Mouse (Mus musculus) kidney, embryonic 15.5 days (tissue): ENCODE results near the gene Tbkbp1. TPM values are rescaled to one million over a fixed set of nuclear protein-coding genes. Genes with fewer than 3 reads are reported as not detected.

Source experiments
- ATAC-seq: fragments of 200-750 bp; cut with Nextera tagmentation; replicated peaks from 2 replicates; pipeline ENCODE4 v1.8.0; 2017; ENCODE audit warnings: moderate TSS enrichment; ENCODE audit not compliant: low FRiP score
- H3K27ac ChIP-seq: fragments of 300-500 bp; sonication (generic); 2 replicates; pipeline ENCODE4 v1.5.1; 2015; ENCODE audit warnings: mild to moderate bottlenecking, inconsistent platforms
- H3K27me3 ChIP-seq: fragments of 300-500 bp; sonication (generic); 2 replicates; pipeline ENCODE4 v1.6.1; 2015; ENCODE audit warnings: inconsistent platforms
- H3K36me3 ChIP-seq: fragments of 300-500 bp; sonication (generic); 2 replicates; pipeline ENCODE4 v1.6.1; 2015; ENCODE audit warnings: inconsistent platforms
- H3K4me1 ChIP-seq: fragments of 300-500 bp; sonication (generic); 2 replicates; pipeline ENCODE4 v1.6.1; 2015; ENCODE audit warnings: inconsistent platforms
- H3K4me2 ChIP-seq: fragments of 300-500 bp; sonication (generic); 2 replicates; pipeline ENCODE4 v1.6.1; 2015; ENCODE audit warnings: moderate library complexity, mild to moderate bottlenecking, inconsistent platforms
- H3K4me3 ChIP-seq: fragments of 300-500 bp; sonication (generic); replicated peaks from 2 replicates; pipeline ENCODE4 v1.5.1; 2015; ENCODE audit warnings: mild to moderate bottlenecking, inconsistent platforms
- H3K9ac ChIP-seq: fragments of 300-500 bp; sonication (generic); 2 replicates; pipeline ENCODE4 v1.6.1; 2015; ENCODE audit warnings: mild to moderate bottlenecking, inconsistent platforms
- H3K9me3 ChIP-seq: fragments of 300-500 bp; sonication (generic); replicated peaks from 2 replicates; pipeline ENCODE4 v1.6.1; 2016; ENCODE audit warnings: inconsistent platforms
- WGBS: fragments of 180-500 bp; shearing (Covaris S2); methylation state at CpG from one replicate; pipeline ENCODE4 v1.1.7; 2015; ENCODE audit warnings: mixed read lengths; 5-methylcytosine and 5-hydroxymethylcytosine counted together
- polyA plus RNA-seq: library from polyadenylated mRNA; unstranded; fragments of >200 nt; fragmentation: Nextera tagmentation; extraction: Ambion mirVana; gene quantifications from 2 replicates; pipeline ENCODE4 v1.2.1, GENCODE M21; 2015

Gene Tbkbp1
- polyA plus RNA-seq, 1 experiment from 2014 or later = 5.8 TPM

- H3K27ac ChIP-seq = no peak overlapping the region
- no peaks in the 10 kb centered on the region for H3K9me3 ChIP-seq
- ATAC-seq = no peak
- H3K36me3 ChIP-seq = peaks cover 33% of the 10 kb centered on the region
- WGBS = 2% methylated on average over 11 of the region's 11 CpGs
- peaks cover 16% of the 10 kb centered on the region; the same call in 1 of the 2 replicates for H3K27me3 ChIP-seq
- peaks cover 43% of the 10 kb centered on the region for H3K4me1 ChIP-seq
- no peak overlapping the region for H3K9ac ChIP-seq
- peak overlapping the region; percentile 97 for H3K4me2 ChIP-seq
- peak overlapping the region; percentile 77 for H3K4me3 ChIP-seq
These were observed 730 bp upstream of the Tbkbp1 start for GRCm38 (mm10) chr11:97152023-97152426.

GRCm38 (mm10) chr11:97150411-97151330 is 624 bp downstream of the Tbkbp1 start:
- H3K27ac ChIP-seq = peak overlapping the region; percentile 91
- H3K27me3 ChIP-seq = peaks cover 16% of the 10 kb centered on the region; the same call in 1 of the 2 replicates
- H3K4me1 ChIP-seq = peaks cover 48% of the 10 kb centered on the region
- peak overlapping the region; percentile 77 for H3K4me3 ChIP-seq
- H3K9ac ChIP-seq = peak overlapping the region; percentile 67
- ATAC-seq = peak; percentile 64
- peaks cover 20% of the 10 kb centered on the region; the same call in 1 of the 2 replicates for H3K36me3 ChIP-seq
- H3K4me2 ChIP-seq = peak overlapping the region; percentile 97
- no peaks in the 10 kb centered on the region for H3K9me3 ChIP-seq
- WGBS = under 1% methylated on average over 85 of the region's 102 CpGs

GRCm38 (mm10) chr11:97149995-97150410 is 1.3 kb downstream of the Tbkbp1 start:
- ATAC-seq = peak; percentile 48
- 3% methylated on average over 14 of the region's 14 CpGs for WGBS
- peaks cover 16% of the 10 kb centered on the region; the same call in 1 of the 2 replicates for H3K27me3 ChIP-seq
- peaks cover 16% of the 10 kb centered on the region; the same call in 1 of the 2 replicates for H3K36me3 ChIP-seq
- H3K4me2 ChIP-seq = peak overlapping the region; percentile 97
- peaks cover 48% of the 10 kb centered on the region for H3K4me1 ChIP-seq
- peak overlapping the region; percentile 91 for H3K27ac ChIP-seq
- no peaks in the 10 kb centered on the region for H3K9me3 ChIP-seq
- peak overlapping the region; percentile 77 for H3K4me3 ChIP-seq
- peak overlapping the region; percentile 67 for H3K9ac ChIP-seq

GRCm38 (mm10) chr11:97149026-97149425 is 2.3 kb downstream of the Tbkbp1 start:
- Histone ChIP-seq H3K9me3 (no peaks in the 10 kb centered on the region), H3K9ac (no peak overlapping the region; the same call in 1 of the 2 replicates), H3K27ac (peak overlapping the region; percentile 91), H3K4me3 (peak overlapping the region; percentile 77), H3K36me3 (peaks cover 12% of the 10 kb centered on the region; the same call in 1 of the 2 replicates), H3K4me1 (peaks cover 48% of the 10 kb centered on the region), H3K27me3 (peaks cover 16% of the 10 kb centered on the region; the same call in 1 of the 2 replicates), H3K4me2 (peak overlapping the region; percentile 97)
- 27% methylated on average over 9 of the region's 9 CpGs for WGBS
- ATAC-seq = no peak

- ATAC-seq = no peak
- no peak overlapping the region for H3K9ac ChIP-seq
- H3K36me3 ChIP-seq = peaks cover 15% of the 10 kb centered on the region; the same call in 1 of the 2 replicates
- peaks cover 16% of the 10 kb centered on the region; the same call in 1 of the 2 replicates for H3K27me3 ChIP-seq
- no peaks in the 10 kb centered on the region for H3K9me3 ChIP-seq
- peak overlapping the region; percentile 77 for H3K4me3 ChIP-seq
- 0 out of 2 replicates have a peak overlapping the region, but pooled peaks have one; percentile 5 for H3K27ac ChIP-seq
- H3K4me2 ChIP-seq = peak overlapping the region; percentile 97
- 30% methylated on average over 12 of the region's 12 CpGs for WGBS
- H3K4me1 ChIP-seq = peaks cover 49% of the 10 kb centered on the region
These were observed 2.7 kb downstream of the Tbkbp1 start for GRCm38 (mm10) chr11:97148591-97148990.

GRCm38 (mm10) chr11:97147333-97147732 is 4.0 kb downstream of the Tbkbp1 start:
- H3K9me3 ChIP-seq = no peaks in the 10 kb centered on the region
- H3K9ac ChIP-seq = no peak overlapping the region
- H3K27ac ChIP-seq = no peak overlapping the region
- H3K4me2 ChIP-seq = no peak overlapping the region
- H3K36me3 ChIP-seq = peaks cover 20% of the 10 kb centered on the region; the same call in 1 of the 2 replicates
- 86% methylated on average over 8 of the region's 8 CpGs for WGBS
- H3K27me3 ChIP-seq = peaks cover 16% of the 10 kb centered on the region; the same call in 1 of the 2 replicates
- peaks cover 47% of the 10 kb centered on the region for H3K4me1 ChIP-seq
- H3K4me3 ChIP-seq = no peak overlapping the region
- no peak for ATAC-seq

GRCm38 (mm10) chr11:97146724-97147123 is 4.6 kb downstream of the Tbkbp1 start:
- no peak overlapping the region for H3K4me2 ChIP-seq
- peaks cover 16% of the 10 kb centered on the region; the same call in 1 of the 2 replicates for H3K27me3 ChIP-seq
- H3K4me3 ChIP-seq = no peak overlapping the region
- 12% methylated on average over 8 of the region's 8 CpGs for WGBS
- no peak overlapping the region for H3K9ac ChIP-seq
- no peaks in the 10 kb centered on the region for H3K9me3 ChIP-seq
- H3K4me1 ChIP-seq = peaks cover 42% of the 10 kb centered on the region
- no peak overlapping the region for H3K27ac ChIP-seq
- no peak for ATAC-seq
- peaks cover 21% of the 10 kb centered on the region; the same call in 1 of the 2 replicates for H3K36me3 ChIP-seq

GRCm38 (mm10) chr11:97145951-97146350 is 5.3 kb downstream of the Tbkbp1 start:
- ATAC-seq = no peak
- Histone ChIP-seq H3K27ac (no peak overlapping the region), H3K4me1 (peaks cover 39% of the 10 kb centered on the region), H3K9ac (no peak overlapping the region), H3K27me3 (peaks cover 17% of the 10 kb centered on the region), H3K9me3 (no peaks in the 10 kb centered on the region), H3K4me3 (no peak overlapping the region), H3K4me2 (no peak overlapping the region), H3K36me3 (peaks cover 21% of the 10 kb centered on the region; the same call in 1 of the 2 replicates)
- 68% methylated on average over 9 of the region's 9 CpGs for WGBS

- peaks cover 33% of the 10 kb centered on the region for H3K4me1 ChIP-seq
- no peak overlapping the region for H3K4me3 ChIP-seq
- no peak overlapping the region for H3K27ac ChIP-seq
- H3K9ac ChIP-seq = no peak overlapping the region
- no peak for ATAC-seq
- H3K9me3 ChIP-seq = no peaks in the 10 kb centered on the region
- 63% methylated on average over 2 of the region's 2 CpGs for WGBS
- peaks cover 23% of the 10 kb centered on the region for H3K27me3 ChIP-seq
- H3K4me2 ChIP-seq = no peak overlapping the region
- H3K36me3 ChIP-seq = peaks cover 21% of the 10 kb centered on the region; the same call in 1 of the 2 replicates
These were observed 6.0 kb downstream of the Tbkbp1 start for GRCm38 (mm10) chr11:97145320-97145719.

- H3K9ac ChIP-seq = no peak overlapping the region
- no peaks in the 10 kb centered on the region for H3K9me3 ChIP-seq
- peaks cover 27% of the 10 kb centered on the region for H3K27me3 ChIP-seq
- H3K4me2 ChIP-seq = no peak overlapping the region
- no peak for ATAC-seq
- no peak overlapping the region for H3K4me3 ChIP-seq
- H3K4me1 ChIP-seq = peaks cover 28% of the 10 kb centered on the region
- no peak overlapping the region for H3K27ac ChIP-seq
- peaks cover 21% of the 10 kb centered on the region; the same call in 1 of the 2 replicates for H3K36me3 ChIP-seq
- 63% methylated on average over 9 of the region's 9 CpGs for WGBS
These were observed 7.9 kb downstream of the Tbkbp1 start for GRCm38 (mm10) chr11:97143196-97143900.

GRCm38 (mm10) chr11:97142159-97142608 is 9.1 kb downstream of the Tbkbp1 start:
- H3K9ac ChIP-seq = no peak overlapping the region
- peaks cover 30% of the 10 kb centered on the region for H3K27me3 ChIP-seq
- WGBS = 59% methylated on average over 8 of the region's 8 CpGs
- H3K27ac ChIP-seq = no peak overlapping the region
- peaks cover 16% of the 10 kb centered on the region; the same call in 1 of the 2 replicates for H3K36me3 ChIP-seq
- H3K9me3 ChIP-seq = no peaks in the 10 kb centered on the region
- peaks cover 31% of the 10 kb centered on the region for H3K4me1 ChIP-seq
- no peak overlapping the region for H3K4me2 ChIP-seq
- no peak for ATAC-seq
- no peak overlapping the region for H3K4me3 ChIP-seq
